Mouse (Mus musculus) T-cell, adult 2 months (primary cell): ENCODE measurements around the gene Clca3a2.
"Not testable (repeated sequence)": the region's sequence is repeated elsewhere in the genome, so short reads cannot be mapped to it uniquely, and the experiment has no call there.

Experiments
- DNase-seq: peaks from one replicate; pipeline ENCODE4 v3.0.0; 2022; ENCODE audit warnings: low spot score

Gene Clca3a2

DNA sequence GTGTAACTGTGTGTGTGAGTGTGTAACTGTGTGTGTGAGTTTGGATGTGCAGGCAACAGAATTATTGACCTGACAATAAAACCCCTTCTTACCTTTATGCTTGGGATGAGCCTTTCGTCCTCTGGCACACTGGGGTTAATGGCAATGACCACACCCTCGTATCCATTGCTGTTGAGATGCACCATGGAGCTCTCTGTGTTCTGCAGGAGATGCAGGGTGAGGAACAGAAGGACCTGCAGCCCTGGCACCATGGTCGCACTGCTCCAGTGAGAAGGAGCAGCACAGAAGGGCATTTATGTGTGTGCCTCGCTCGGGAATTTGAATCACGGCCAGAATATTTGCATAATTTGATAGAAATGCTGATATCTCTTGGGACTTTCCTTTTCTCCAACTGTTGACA is at the start of gene Clca3a2:
Gene Clca3a2, minus strand, starts transcription at position 276 of the 400 bp plus-strand sequence.
- DNase-seq: not testable (repeated sequence)

DNA sequence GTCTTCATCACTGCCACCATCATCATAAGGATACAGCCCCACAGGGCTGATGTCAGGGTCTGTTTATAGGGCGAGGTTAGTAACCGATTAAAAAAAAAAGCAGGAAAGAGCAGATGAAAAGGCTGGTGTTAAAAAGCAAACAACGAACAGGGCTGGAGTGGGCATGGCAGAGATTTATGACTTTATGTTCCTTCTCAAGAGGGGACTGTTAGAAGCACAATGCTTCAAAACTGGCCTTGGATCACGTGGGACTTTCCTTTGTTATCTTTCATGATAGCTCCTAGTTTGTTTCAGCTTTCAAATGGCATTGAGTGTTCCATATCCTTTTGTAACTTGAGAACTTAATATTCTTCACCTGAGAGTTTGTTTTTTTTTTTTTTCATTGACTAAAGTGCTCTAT is 30.3 kb upstream of the Clca3a2 start:
- DNase-seq: no peak

- DNase-seq: not testable (repeated sequence)
These were observed 29.8 kb upstream of the Clca3a2 start, which contains the start of gene Clca3b for GRCm38 (mm10) chr3:144849014-144849556. Clca3b (minus strand) TSS chr3:144849357.

- DNase-seq: no peak
These were observed 8.0 kb upstream of the Clca3a2 start for GRCm38 (mm10) chr3:144827257-144827656.

DNA sequence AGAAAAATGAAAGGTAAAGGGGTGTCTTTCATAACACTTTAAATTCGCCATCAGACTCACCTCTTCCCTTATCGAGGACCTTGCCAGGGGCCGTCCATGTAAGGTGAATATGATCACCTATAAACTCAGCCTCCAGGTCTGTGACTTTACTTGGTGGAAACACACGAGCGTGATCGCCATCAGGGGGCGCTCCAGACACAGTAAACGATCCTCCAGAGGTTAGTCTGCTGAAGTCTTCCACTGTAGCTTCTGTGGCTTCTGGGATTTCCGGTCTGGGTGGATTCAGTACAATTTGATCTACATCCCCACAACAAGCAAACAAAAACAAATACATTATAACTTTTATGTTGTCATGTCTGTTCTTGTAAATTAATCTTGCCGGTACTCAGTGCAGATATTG is 5.9 kb upstream of the Clca3a2 start:
- peak; percentile 12 for DNase-seq

DNA sequence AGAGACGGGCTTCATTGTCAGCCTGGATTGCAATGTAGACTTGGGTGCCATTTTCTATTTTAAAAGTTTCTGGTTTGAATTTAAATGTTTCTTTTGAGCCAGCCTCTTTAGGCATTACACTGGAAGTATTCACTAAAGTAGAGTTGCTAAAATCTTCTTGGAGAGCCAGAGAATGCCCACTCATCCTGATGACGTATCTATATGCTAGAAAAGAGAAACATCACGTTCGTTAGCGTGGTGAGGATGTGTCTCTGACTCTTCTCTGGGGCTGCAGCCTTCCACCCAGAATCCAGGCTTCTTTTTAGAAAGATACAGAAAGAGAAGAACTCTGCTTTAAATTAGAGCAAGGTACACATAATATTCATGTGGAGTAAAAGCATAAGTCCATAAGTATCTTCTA is 4.0 kb upstream of the Clca3a2 start:
- no peak for DNase-seq

DNA sequence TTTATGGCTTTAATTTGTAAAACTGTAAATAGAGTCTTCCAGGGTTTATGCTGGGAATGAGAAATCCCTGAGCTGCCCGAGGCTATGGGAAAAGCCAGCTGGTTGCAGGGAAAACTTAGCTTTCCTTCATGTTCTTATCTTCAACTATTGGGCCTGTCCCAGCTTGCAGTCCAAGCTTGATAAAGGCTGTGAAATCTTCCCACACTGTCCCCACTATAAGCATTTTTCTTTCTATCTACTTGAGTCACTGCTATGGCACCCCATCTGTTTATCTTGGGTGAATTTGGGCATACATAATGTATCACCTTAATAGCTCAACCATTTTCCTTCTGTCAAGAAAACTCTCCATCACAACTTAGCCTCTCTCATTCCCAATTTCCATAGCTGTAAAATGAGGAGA is 1.3 kb upstream of the Clca3a2 start:
- no peak for DNase-seq

GRCm38 (mm10) chr3:144813336-144813735 is 6.0 kb downstream of the Clca3a2 start:
- DNase-seq: not testable (repeated sequence)

DNA sequence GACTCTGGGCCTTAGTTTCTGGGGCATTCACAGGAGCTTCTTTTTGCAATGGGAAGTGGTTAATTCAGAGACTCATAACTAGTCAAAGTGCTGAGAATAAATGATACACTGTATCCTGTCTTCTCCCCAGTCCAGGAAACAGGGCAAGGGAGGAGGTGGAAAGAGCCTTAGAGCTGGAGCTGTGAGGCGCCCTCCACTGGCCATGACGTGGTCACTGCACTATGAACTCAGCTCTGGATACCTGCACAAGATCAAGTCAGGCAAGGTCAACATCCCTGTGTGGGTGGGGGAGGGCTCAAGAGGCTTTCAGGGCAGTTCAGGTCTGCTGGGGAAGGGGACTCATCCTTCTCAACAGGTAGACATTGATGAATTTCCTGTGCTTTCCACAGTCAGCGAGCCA is 7.5 kb downstream of the Clca3a2 start:
- no peak for DNase-seq

GRCm38 (mm10) chr3:144808153-144808925 is 11.0 kb downstream of the Clca3a2 start:
- DNase-seq: not testable (repeated sequence)

- DNase-seq: not testable (repeated sequence)
These were observed 12.7 kb downstream of the Clca3a2 start for GRCm38 (mm10) chr3:144806626-144807025.

- no peak for DNase-seq
These were observed 17.4 kb downstream of the Clca3a2 start for GRCm38 (mm10) chr3:144801861-144802260.

GRCm38 (mm10) chr3:144785181-144786148 is 33.8 kb downstream of the Clca3a2 start:
- DNase-seq: no peak

GRCm38 (mm10) chr3:144765161-144765560 is 54.1 kb downstream of the Clca3a2 start:
- no peak for DNase-seq

DNA sequence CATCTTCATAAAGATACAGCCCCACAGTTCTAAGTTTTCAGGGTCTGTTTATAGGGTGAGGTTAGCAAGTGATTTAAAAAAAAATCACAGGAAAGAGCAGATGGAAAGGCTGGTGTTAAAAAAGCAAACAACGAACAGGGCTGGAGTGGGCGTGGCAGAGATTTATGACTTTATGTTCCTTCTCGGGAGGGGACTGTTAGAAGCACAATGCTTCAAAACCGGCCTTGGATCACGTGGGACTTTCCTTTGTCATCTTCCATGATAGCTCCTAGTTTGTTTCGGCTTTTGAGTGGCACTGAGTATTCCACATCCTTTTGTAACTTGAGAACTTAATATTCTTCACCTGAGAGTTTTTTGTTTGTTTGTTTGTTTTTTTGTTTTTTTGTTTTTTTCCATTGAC is 57.8 kb downstream of the Clca3a2 start:
- DNase-seq: no peak

DNA sequence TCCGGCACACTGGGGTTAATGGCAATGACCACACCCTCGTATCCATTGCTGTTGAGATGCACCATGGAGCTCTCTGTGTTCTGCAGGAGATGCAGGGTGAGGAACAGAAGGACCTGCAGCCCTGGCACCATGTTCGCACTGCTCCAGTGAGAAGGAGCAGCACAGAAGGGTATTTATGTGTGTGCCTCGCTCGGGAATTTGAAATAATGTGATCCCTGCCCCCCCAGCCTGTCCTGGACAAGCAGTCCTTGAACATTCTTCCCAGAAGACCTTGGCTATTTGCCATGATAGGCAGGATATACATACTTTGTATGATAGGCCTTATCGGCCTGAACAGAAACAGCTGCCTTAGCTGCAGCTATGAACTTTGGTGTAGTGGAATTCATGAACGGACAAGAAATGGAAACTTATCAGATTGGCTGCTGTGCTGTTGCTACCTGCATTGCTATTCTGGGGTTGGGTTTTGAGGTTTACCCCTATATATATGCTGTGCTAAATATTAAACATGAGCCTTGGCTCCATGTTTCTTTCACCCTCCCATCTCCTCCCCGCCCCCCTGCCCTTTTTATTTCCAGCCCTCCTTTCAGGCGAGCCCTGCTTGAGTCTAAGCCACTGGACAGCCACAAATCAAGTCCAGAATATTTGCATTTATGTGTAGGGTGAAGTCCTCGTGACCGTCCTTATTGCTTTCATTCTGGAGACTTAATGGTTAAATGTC is 58.5 kb downstream of the Clca3a2 start, which contains the start of gene Clca3a1:
Gene Clca3a1, minus strand, starts transcription at position 386 of the 718 bp plus-strand sequence.
- no peak for DNase-seq

GRCm38 (mm10) chr3:144759719-144760118 is 59.6 kb downstream of the Clca3a2 start:
- no peak for DNase-seq

- not testable (repeated sequence) for DNase-seq
These were observed 63.2 kb downstream of the Clca3a2 start for GRCm38 (mm10) chr3:144756103-144756502.

DNA sequence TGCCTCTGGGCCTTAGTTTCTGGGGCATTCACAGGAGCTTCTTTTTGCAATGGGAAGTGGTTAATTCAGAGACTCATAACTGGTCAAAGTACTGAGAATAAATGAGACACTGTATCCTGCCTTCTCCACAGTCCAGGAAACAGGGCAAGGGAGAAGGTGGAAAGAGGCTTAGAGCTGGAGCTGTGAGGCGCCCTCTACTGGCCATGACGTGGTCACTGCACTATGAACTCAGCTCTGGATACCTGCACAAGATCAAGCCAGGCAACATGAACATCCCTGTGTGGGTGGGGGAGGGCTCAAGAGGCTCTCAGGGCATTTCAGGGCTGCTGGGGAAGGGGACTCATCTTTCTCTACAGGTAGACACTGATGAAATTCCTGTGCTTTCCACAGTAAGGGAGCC is 66.2 kb downstream of the Clca3a2 start:
- DNase-seq: peak; percentile 10

GRCm38 (mm10) chr3:144749062-144749963 is 70.0 kb downstream of the Clca3a2 start:
- not testable (repeated sequence) for DNase-seq

- DNase-seq: not testable (repeated sequence)
These were observed 71.6 kb downstream of the Clca3a2 start for GRCm38 (mm10) chr3:144747706-144748105.
